Mouse (Mus musculus) CH12.LX (cell line): Measurements from ENCODE around the gene Tnnt1.

ENCODE experiments used
- BHLHE40 ChIP-seq: IDR thresholded peaks from 2 replicates; pipeline ENCODE4 v1.6.1; 2011; ENCODE audit warnings: mild to moderate bottlenecking, low read depth, low read length, improper control_type of control experiment
- CTCF ChIP-seq, 2 experiments: IDR thresholded peaks in 1 of 2; conservative IDR thresholded peaks in 1 of 2; 2 replicates each; pipeline ENCODE4 v1.5.1; 2011 to 2012; ENCODE audit warnings: low read depth in 2 of 2, low read length in 2 of 2, improper control_type of control experiment in 1 of 2, inconsistent platforms in 1 of 2, mild to moderate bottlenecking in 1 of 2, moderate library complexity in 1 of 2
- HCFC1 ChIP-seq: IDR thresholded peaks from 2 replicates; pipeline ENCODE4 v1.6.1; 2012; ENCODE audit warnings: low read depth, mild to moderate bottlenecking, inconsistent platforms, low read length, improper control_type of control experiment
- MXI1 ChIP-seq: IDR thresholded peaks from 2 replicates; pipeline ENCODE4 v1.6.1; 2011; ENCODE audit warnings: mild to moderate bottlenecking, low read depth, low read length, improper control_type of control experiment
- POLR2A ChIP-seq: IDR thresholded peaks from 2 replicates; pipeline ENCODE4 v1.6.1; 2011; ENCODE audit warnings: low read depth, mild to moderate bottlenecking, improper control_type of control experiment, low read length
- RAD21 ChIP-seq: IDR thresholded peaks from 2 replicates; pipeline ENCODE4 v1.6.1; 2011; ENCODE audit warnings: low read depth, mild to moderate bottlenecking, low read length, improper control_type of control experiment, moderate library complexity
- SIN3A ChIP-seq: IDR thresholded peaks from 2 replicates; pipeline ENCODE4 v1.6.1; 2012; ENCODE audit warnings: low read length, improper control_type of control experiment, inconsistent platforms
- TCF12 ChIP-seq: IDR thresholded peaks from 2 replicates; pipeline ENCODE4 v1.6.1; 2014; ENCODE audit warnings: low read depth, mild to moderate bottlenecking, inconsistent platforms, low read length, improper control_type of control experiment
- UBTF ChIP-seq: IDR thresholded peaks from 2 replicates; pipeline ENCODE4 v1.6.1; 2012; ENCODE audit warnings: low read depth, mild to moderate bottlenecking, inconsistent platforms, low read length, improper control_type of control experiment, moderate library complexity
- USF1 ChIP-seq: IDR thresholded peaks from 2 replicates; pipeline ENCODE4 v1.6.1; 2014; ENCODE audit warnings: low read depth, mild to moderate bottlenecking, inconsistent platforms, low read length, improper control_type of control experiment

DNA sequence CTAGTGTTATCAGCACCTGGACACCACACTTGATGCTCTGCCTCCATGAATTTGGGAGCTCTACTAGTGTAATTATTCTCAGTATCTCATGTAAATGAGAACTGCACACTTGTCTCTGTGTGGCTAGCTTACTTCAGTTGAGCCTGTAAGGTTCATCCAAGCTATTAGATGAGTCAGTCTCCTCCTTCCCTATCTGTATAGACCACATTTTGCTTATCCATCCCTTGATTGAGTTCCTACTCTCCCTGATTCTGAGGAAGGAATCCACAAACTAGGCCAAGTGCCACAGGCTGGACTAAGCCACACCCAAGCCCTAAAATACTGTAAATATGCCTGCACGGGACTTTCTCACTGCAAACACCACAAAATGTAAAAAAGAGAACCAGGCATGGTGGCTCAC is 22.2 kb downstream of the Tnnt1 start:
- TF ChIP-seq BHLHE40 (no peak), CTCF (conservative IDR thresholded peaks at IDR 0.05 in 1 of 2, IDR thresholded peaks at IDR 0.05 in 1 of 2; ENCODE audit: low read depth in 2 of 2, low read length in 2 of 2) (no peak), USF1 (no peak), HCFC1 (no peak), RAD21 (no peak), POLR2A (no peak), SIN3A (no peak), UBTF (no peak), TCF12 (no peak), MXI1 (no peak)
